Mouse (Mus musculus) bone marrow macrophage, adult 2 months (primary cell): ENCODE data around the gene Pik3r2. TPM values are rescaled to one million over a fixed set of nuclear protein-coding genes. Genes with fewer than 3 reads are reported as not detected.

Experiments
- H3K27ac ChIP-seq: 2 replicates; pipeline ENCODE4 v1.5.1; 2012; ENCODE audit warnings: low read depth, low read length; ENCODE audit not compliant: insufficient read depth
- H3K4me1 ChIP-seq: 2 replicates; pipeline ENCODE4 v1.6.1; 2012; ENCODE audit warnings: low read length; ENCODE audit not compliant: control insufficient read depth, insufficient read depth
- H3K4me3 ChIP-seq: 2 replicates; pipeline ENCODE4 v1.5.1; 2012; ENCODE audit warnings: mild to moderate bottlenecking, low read length, moderate library complexity; ENCODE audit not compliant: insufficient read depth
- CTCF ChIP-seq: IDR thresholded peaks from 2 replicates; pipeline ENCODE4 v1.5.1; 2012; ENCODE audit warnings: low read depth, mild to moderate bottlenecking, low read length, moderate library complexity
- POLR2A ChIP-seq: IDR thresholded peaks from 2 replicates; pipeline ENCODE4 v1.6.1; 2012; ENCODE audit warnings: mild to moderate bottlenecking, low read depth, low read length, borderline replicate concordance
- polyA plus RNA-seq: library from polyadenylated mRNA; stranded (reverse); fragments of >200 nt; gene quantifications from 2 replicates; pipeline ENCODE4 v1.2.4, GENCODE M21; 2012; ENCODE audit not compliant: missing spikeins, insufficient read depth, insufficient read length

The Pik3r2 gene
- polyA plus RNA-seq, 1 experiment: 27.5 TPM

DNA sequence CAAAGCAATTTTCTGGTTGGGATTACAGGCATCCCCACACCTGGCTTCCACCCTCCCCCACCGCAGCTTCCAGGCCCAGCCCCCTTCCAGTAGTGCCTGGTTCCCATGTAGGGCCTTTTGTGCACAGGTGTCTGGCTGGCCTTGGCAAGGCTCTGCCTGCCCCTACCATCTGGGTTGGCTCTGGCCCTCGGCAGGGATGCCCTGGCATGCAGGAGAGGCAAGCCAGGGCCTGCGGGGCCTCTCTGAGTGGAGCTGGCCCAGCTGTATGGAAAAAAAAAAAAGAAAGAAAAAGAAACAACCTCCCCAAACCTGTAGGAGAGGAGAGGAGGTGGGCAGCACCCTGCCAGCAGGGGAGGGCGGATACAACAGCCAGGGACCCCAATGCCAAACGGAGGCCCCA, 3.1 kb downstream of the Pik3r2 start:
- no peak for TF ChIP-seq POLR2A
- TF ChIP-seq CTCF: no peak
- Histone ChIP-seq H3K4me3 (no peak overlapping the region), H3K4me1 (peaks cover 20% of the 10 kb centered on the region), H3K27ac (no peak overlapping the region)

DNA sequence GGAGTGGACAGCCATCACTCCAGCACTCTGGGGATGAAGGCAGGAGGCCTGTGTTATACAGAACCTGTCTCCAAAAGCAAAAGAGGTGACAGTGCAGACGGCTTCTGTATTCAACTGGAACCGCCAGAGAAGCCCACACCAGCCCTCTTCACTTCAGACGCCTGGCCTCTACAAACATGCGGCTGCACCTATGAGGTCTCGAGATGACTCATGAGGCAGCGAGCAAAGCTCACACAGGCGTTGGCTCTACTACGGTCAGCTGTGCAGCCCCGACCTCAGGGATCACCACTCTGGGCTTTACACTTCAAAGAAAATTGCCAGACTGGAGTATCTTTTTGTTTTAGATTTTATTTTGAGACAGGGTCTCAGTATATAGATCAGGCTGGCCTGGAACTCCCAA, 3.6 kb downstream of the Pik3r2 start:
- TF ChIP-seq CTCF (no peak), POLR2A (no peak)
- no peak overlapping the region for H3K4me3 ChIP-seq
- peaks cover 21% of the 10 kb centered on the region for H3K4me1 ChIP-seq

DNA sequence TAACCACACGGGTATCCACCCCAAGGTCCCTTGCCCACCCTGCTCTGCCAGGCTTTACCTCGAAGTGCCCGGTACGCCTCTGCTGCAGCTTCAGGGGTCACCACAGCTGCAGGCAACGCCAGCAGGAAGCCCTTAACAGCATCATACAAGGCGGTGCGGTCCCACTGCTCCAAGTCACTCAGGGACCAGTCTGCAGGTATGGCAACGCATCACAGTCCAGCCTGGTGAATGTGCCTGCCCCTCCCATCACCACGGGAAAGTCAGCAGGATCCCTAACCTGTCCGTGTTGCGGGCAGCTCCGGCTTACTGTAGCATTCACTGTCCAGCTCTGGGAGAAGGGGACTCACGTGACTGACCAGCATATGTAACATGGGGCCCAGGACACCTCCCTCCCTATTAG, 4.4 kb downstream of the Pik3r2 start:
- no peak overlapping the region for H3K27ac ChIP-seq
- no peak for TF ChIP-seq CTCF
- TF ChIP-seq POLR2A: no peak
- H3K4me1 ChIP-seq: peaks cover 28% of the 10 kb centered on the region
- no peak overlapping the region for H3K4me3 ChIP-seq

More for the DNA sequence above, 3.6 kb downstream of the Pik3r2 start:
- no peak overlapping the region for H3K27ac ChIP-seq

DNA sequence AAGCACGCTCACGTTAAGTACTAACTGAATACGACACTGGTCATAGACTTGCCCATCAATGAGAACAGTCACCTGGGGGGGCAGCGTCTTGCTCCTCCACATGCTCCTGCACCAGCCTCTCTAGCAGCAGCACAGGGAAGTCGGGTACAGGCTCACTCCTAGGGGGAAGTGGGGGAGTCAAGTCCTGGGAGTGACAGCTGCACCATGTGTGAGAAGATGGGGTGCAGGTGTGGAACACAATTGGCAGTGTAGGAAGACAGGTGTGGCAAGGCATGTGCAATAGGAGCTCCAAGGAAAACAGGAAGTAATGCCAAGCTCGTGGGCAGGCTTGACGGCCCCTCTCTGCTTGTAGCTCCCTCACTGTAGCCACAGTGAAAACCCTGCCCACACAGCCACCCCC, 5.3 kb downstream of the Pik3r2 start:
- Histone ChIP-seq H3K4me3 (no peak overlapping the region), H3K4me1 (peaks cover 30% of the 10 kb centered on the region), H3K27ac (no peak overlapping the region)
- TF ChIP-seq CTCF (no peak), POLR2A (no peak)

DNA sequence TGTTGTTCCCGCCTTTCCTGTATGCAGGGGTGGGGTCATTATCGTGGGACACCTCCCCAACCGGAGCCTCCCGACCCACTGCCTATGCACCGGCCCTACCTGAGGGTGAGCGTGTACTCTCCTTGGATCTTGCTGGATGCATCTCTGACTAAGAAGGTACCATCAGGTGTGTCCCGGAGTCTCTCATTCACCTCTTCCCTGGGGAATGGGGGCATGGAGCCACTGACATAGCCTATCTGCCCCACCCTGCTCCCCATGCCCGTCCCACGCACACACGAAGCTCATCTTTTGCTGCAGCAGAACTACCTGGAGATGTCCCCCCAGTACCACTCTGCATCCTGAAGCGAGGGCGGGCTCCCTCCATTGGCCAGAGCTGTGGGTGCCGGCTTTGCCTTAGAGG, 5.8 kb downstream of the Pik3r2 start:
- H3K27ac ChIP-seq: no peak overlapping the region
- H3K4me1 ChIP-seq: peaks cover 29% of the 10 kb centered on the region
- TF ChIP-seq CTCF: no peak
- TF ChIP-seq POLR2A: no peak
- H3K4me3 ChIP-seq: no peak overlapping the region

DNA sequence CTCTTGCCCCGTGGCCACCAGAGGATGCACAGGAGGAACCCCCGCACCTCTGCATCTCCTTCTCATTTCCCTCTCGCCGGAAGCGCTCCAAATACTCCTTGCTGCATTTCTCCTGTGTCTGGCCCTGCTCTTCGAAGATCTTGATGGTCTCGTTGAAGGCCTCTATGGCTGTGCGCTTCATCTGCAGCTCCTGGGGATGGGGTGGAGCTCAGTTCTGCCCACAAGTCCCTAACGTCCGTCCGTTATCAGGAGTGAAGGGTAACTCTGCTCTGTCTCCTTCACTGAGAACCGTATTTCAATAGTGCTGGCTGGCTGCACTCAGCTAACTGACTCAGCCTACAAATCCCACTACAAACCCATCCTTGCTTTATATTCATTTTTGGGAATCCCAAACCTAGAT, 6.7 kb downstream of the Pik3r2 start:
- Histone ChIP-seq H3K27ac (no peak overlapping the region), H3K4me1 (peaks cover 23% of the 10 kb centered on the region), H3K4me3 (no peak overlapping the region)
- TF ChIP-seq POLR2A (no peak), CTCF (no peak)

DNA sequence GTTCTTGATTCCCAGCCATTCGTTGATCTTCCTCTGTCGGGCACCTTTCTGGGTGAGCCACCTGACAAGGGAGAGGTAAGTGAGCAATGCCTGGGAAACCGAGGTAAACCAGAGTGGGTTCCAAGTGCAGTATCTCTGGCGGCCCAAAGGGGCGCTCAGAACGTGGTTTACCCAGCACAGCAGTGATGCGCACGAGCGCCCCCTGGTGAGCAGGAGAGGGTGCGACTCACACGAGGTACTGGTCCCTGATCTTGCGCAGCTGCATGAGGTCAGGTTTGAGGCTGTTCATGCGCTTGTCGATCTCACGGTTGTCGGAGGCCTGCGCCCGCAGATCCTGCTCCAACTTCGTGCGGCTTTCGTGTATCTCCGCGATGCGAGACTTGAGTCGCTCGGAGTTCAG, 7.2 kb downstream of the Pik3r2 start:
- TF ChIP-seq POLR2A (no peak), CTCF (peak; percentile 93)
- peaks cover 27% of the 10 kb centered on the region for H3K4me1 ChIP-seq
- H3K4me3 ChIP-seq: no peak overlapping the region
- peak overlapping the region; percentile 50 for H3K27ac ChIP-seq

DNA sequence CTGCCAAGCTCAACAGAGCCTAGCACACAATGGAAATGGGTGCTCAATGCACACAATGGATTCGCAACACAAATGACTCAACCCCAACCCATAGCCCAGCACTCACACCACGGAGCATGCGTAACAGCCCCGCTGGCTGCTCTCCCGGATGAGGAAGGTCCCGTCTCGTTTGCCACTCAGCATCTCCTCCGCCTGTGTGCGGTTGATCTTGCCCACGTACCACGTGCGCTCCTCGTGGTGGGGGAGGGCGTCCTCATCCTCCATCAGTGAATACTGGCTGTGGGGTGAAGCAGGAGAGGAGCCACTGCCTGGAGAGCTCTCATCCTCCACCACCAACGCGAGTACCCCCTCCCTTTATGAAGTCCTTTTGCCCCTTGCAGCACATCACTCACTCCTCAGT, 7.6 kb downstream of the Pik3r2 start:
- no peak overlapping the region for H3K4me3 ChIP-seq
- peak overlapping the region; percentile 50 for H3K27ac ChIP-seq
- TF ChIP-seq POLR2A (no peak), CTCF (no peak)
- H3K4me1 ChIP-seq: peaks cover 27% of the 10 kb centered on the region

DNA sequence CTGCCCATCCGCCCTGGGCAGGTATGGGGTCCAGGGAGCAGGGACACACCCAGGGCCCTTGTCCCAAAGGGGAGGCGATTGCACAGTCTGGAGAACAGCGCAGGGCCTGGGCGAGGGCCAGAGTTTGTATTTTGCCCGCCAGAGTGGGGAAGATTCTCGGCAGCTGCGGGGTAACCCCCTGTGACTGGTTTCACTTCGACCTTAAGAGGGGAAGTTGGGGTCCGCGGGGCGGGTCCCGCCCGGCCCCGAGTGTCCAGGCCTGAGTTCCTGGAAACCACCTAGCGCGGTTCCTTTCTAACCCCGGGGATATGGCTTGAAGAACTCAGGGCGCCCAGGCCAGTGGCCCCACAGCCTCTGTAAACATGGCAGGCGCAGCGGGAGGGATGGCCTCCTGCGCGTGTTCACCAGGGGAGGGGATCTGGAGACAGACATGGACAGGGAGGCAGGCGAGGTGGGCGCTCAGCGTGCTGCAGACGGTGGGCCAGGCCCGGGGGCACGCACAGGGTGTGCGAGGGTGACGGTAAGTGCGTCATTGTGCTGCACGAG, 8.2 kb downstream of the Pik3r2 start:
- peak overlapping the region; percentile 76 for H3K27ac ChIP-seq
- no peak for TF ChIP-seq CTCF
- TF ChIP-seq POLR2A: no peak
- H3K4me1 ChIP-seq: peaks cover 27% of the 10 kb centered on the region
- no peak overlapping the region for H3K4me3 ChIP-seq

DNA sequence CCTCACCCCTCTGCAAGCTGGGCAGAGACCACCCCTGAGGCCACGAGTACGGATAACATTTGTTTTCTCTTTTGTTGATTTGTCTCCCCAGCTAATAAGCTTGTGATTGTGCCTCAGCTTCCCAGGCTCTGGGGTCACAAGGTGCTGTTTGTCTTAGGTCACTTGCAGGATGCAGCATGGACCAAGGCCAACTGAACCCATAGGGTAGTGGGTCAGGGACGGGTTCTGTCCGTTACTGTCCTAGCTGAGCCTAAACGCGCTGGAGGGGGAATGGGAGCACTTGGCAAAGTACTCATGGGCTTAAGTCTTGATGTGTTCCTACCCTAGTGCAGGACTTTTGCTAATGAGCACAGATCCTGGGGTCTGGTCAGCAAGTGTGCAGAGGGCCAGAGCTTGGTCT, 9.0 kb downstream of the Pik3r2 start:
- TF ChIP-seq CTCF (no peak), POLR2A (no peak)
- Histone ChIP-seq H3K4me1 (peaks cover 28% of the 10 kb centered on the region), H3K27ac (peak overlapping the region; percentile 76), H3K4me3 (no peak overlapping the region)
